Mouse (Mus musculus): ENCODE data around the gene Supt6. TPM values are rescaled to one million over a fixed set of nuclear protein-coding genes. Genes with fewer than 3 reads are reported as not detected.
A peak's percentile ranks its signal among the peaks of the same experiment; 100 is the strongest.

The Supt6 gene
- polyA plus RNA-seq, 1 experiment from 2014 or later: 22.9 TPM

DNA sequence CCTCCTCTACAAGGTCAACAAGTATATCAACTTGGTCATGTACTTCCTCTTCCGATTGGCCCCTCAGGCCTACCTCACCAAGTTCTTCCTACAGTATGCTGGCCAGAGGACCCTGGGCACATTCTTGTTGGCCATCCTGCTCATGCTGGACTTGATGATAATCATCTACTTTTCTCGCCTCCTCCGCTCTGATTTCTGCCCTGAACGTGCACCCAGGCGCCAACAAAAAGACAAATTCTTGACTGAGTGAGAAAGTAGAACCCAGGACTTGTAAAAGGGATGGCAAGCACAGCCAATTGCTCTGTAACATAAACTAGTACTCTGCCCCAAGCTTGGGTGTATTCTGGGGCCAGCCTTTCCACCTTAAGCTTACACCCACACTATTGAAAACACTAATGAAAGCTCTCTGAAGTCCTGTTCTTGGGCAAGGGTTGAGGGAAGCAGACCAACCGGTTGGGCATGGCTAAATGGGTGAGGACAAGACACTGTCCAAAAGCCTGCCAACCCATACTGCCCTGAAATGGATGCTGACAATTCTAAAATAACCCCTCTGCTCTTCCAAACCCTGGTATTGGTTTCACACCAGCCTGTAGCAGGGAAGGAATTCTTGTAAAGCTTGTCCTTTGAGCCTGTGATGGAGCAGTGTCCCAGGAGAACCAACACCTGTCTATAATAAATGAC lies 65.6 kb downstream of the Supt6 start:
- Histone ChIP-seq H3K27me3 (replicated peaks) (no peaks in the 10 kb centered on the region), H3K4me1 (peaks cover 73% of the 10 kb centered on the region), H3K4me2 (peak overlapping the region; percentile 79; the same call in 1 of the 2 replicates), H3K9ac (replicated peaks) (0 out of 2 replicates have a peak overlapping the region, but pooled peaks have one; percentile 20), H3K27ac (replicated peaks) (no peak overlapping the region), H3K9me3 (replicated peaks) (no peaks in the 10 kb centered on the region), H3K36me3 (peaks cover 24% of the 10 kb centered on the region), H3K4me3 (replicated peaks) (no peak overlapping the region)
- no peak for ATAC-seq (ENCODE audit: low FRiP score)
- 74% methylated on average over 6 of the region's 6 CpGs for WGBS

GRCm38 (mm10) chr11:78179438-78179999 lies 66.3 kb downstream of the Supt6 start:
- Histone ChIP-seq H3K27ac (replicated peaks) (peak overlapping the region; percentile 90; the same call in 1 of the 2 replicates), H3K9ac (replicated peaks) (peak overlapping the region; percentile 53; the same call in 1 of the 2 replicates), H3K36me3 (peaks cover 24% of the 10 kb centered on the region), H3K4me1 (peaks cover 73% of the 10 kb centered on the region), H3K4me2 (peak overlapping the region; percentile 79), H3K4me3 (replicated peaks) (peak overlapping the region; percentile 62), H3K27me3 (replicated peaks) (no peaks in the 10 kb centered on the region), H3K9me3 (replicated peaks) (no peaks in the 10 kb centered on the region)
- ATAC-seq (ENCODE audit: low FRiP score): no peak
- whole genome bisulfite sequencing: 27% methylated on average over 8 of the region's 8 CpGs

DNA sequence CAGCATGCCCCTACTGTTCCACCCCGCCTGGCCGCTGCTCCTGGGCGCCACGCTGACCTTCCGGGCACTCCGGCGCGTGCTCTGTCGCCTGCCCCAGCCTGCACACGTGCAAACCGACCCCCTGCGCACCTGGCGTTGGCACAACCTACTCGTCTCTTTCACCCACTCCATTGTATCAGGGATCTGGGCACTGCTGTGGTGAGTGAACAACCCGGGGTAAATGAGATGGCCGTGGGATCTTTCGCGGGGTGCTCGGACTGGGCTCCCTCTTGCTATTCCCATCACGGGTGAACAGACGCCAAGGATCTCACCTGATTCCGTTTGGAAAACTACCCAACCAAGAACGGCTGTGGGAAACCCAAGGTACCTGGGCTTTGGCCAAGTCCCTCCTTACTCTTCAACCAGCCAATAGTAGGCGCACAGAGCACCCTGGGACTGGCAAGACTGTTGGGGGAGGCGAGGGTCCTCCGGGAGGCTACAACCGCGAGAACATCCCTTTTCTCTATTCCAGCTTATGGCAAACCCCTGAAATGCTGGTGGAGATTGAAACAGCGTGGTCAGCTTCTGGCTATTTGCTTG lies 66.8 kb downstream of the Supt6 start:
- no peaks in the 10 kb centered on the region for H3K9me3 ChIP-seq (replicated peaks)
- peak overlapping the region; percentile 90 for H3K27ac ChIP-seq (replicated peaks)
- no peaks in the 10 kb centered on the region for H3K27me3 ChIP-seq (replicated peaks)
- H3K9ac ChIP-seq (replicated peaks): peak overlapping the region; percentile 53
- ATAC-seq (ENCODE audit: low FRiP score): no peak
- H3K4me3 ChIP-seq (replicated peaks): peak overlapping the region; percentile 62
- WGBS: 2% methylated on average over 29 of the region's 29 CpGs
- peaks cover 24% of the 10 kb centered on the region for H3K36me3 ChIP-seq
- peak overlapping the region; percentile 79 for H3K4me2 ChIP-seq
- peaks cover 70% of the 10 kb centered on the region for H3K4me1 ChIP-seq

DNA sequence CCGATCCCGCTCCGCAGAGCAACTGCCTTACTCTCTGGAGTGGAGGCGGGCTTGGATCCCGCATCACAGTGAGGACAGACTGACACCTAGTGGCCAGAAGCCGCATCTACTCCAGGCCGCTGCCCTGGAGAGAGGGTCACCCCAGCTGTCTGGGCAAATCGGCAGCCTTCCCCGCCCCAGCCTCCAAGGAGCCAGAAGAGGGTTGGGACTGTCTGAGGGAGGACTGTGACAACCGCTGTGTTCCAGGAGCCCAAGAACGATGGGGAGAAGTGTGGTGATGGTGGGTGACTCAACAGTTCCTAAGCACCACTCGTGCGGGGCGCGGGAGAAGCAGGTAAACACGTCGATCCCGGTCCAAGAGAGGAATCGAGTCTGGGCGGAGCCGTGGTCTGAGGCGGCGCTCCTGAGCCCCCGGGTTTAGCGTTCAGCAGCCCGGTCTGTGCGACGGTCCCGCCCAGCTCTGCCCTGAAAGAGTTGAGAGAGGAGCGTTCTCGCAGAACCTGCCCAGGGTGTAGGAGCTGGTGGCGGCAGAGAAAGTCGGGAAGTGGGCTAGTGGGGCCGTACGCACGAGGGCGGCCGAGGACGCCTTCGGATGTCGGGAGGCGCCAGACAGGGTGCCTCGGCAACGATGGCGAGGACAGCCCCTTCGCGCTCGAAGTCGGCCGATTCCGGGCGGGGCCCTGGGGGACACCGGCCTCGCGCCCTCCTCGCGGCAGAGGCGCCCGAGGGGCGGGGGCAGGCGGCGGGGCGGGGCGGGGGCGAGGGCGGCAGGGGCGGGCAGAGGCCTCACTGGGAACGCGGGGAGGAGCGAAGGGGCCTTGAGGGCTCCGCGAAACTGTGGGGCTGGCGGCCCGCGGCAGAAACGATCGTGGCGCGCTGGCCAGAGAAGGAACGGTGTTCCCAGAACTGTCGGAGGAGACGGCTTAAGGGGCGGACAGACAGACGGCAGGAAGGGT lies 67.6 kb downstream of the Supt6 start:
- Histone ChIP-seq H3K9ac (replicated peaks) (peak overlapping the region; percentile 53), H3K4me3 (replicated peaks) (peak overlapping the region; percentile 62), H3K27ac (replicated peaks) (peak overlapping the region; percentile 90), H3K9me3 (replicated peaks) (no peaks in the 10 kb centered on the region), H3K36me3 (peaks cover 24% of the 10 kb centered on the region), H3K27me3 (replicated peaks) (no peaks in the 10 kb centered on the region), H3K4me2 (peak overlapping the region; percentile 79), H3K4me1 (peaks cover 68% of the 10 kb centered on the region)
- under 1% methylated on average over 75 of the region's 84 CpGs for WGBS
- peak; percentile 82 for ATAC-seq (ENCODE audit: low FRiP score)

DNA sequence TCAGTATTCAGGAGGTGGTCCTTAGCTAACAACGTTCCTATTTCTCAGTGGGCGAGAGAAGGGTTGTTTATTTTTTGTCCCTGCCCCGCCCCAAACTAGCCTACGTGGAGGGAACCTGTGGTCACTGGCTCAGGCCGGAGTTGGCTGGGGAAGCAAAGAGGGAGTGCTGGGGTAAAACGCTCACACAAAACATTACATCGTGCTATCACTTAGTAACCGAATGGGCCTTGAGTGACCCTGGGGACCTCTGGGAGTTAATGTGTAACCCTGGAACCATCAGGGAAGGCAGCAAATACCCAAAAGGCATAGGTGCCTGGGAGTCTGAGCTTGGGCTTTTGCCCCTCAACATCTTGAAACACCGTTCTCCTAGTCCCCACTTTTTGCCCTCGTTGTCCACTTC lies 68.3 kb downstream of the Supt6 start:
- Histone ChIP-seq H3K27me3 (replicated peaks) (no peaks in the 10 kb centered on the region), H3K4me2 (peak overlapping the region; percentile 79), H3K4me3 (replicated peaks) (peak overlapping the region; percentile 62), H3K36me3 (peaks cover 24% of the 10 kb centered on the region), H3K9ac (replicated peaks) (peak overlapping the region; percentile 53), H3K4me1 (peaks cover 67% of the 10 kb centered on the region), H3K9me3 (replicated peaks) (no peaks in the 10 kb centered on the region), H3K27ac (replicated peaks) (peak overlapping the region; percentile 90)
- ATAC-seq (ENCODE audit: low FRiP score): no peak
- WGBS: 3% methylated on average over 10 of the region's 10 CpGs

GRCm38 (mm10) chr11:78176905-78177331 lies 68.9 kb downstream of the Supt6 start:
- H3K9ac ChIP-seq (replicated peaks): peak overlapping the region; percentile 45
- peak overlapping the region; percentile 81 for H3K27ac ChIP-seq (replicated peaks)
- H3K4me2 ChIP-seq: peak overlapping the region; percentile 79
- peak overlapping the region; percentile 62 for H3K4me3 ChIP-seq (replicated peaks)
- H3K4me1 ChIP-seq: peaks cover 61% of the 10 kb centered on the region
- no peak for ATAC-seq (ENCODE audit: low FRiP score)
- H3K36me3 ChIP-seq: peaks cover 24% of the 10 kb centered on the region
- H3K27me3 ChIP-seq (replicated peaks): no peaks in the 10 kb centered on the region
- WGBS: under 1% methylated on average over 23 of the region's 23 CpGs
- H3K9me3 ChIP-seq (replicated peaks): no peaks in the 10 kb centered on the region

GRCm38 (mm10) chr11:78176402-78176862 lies 69.4 kb downstream of the Supt6 start, which contains the start of the genes Nek8 and Tlcd1:
Gene Nek8, minus strand, starts transcription at chr11:78176675.
Gene Tlcd1, plus strand, starts transcription at chr11:78176711.
- Histone ChIP-seq H3K27ac (replicated peaks) (peak within 1 kb of the TSS; percentile 90), H3K36me3 (peaks cover 21% of the 10 kb centered on the region), H3K4me1 (peaks cover 57% of the 10 kb centered on the region), H3K4me2 (peak within 1 kb of the TSS; percentile 79), H3K4me3 (replicated peaks) (peak within 1 kb of the TSS; percentile 62), H3K9ac (replicated peaks) (peak within 1 kb of the TSS; percentile 53), H3K9me3 (replicated peaks) (no peaks in the 10 kb centered on the region), H3K27me3 (replicated peaks) (no peaks in the 10 kb centered on the region)
- ATAC-seq (ENCODE audit: low FRiP score): peak; percentile 40; the same call in 1 of the 2 replicates
- WGBS: under 1% methylated on average over 32 of the region's 32 CpGs

- Histone ChIP-seq H3K4me2 (peak overlapping the region; percentile 79), H3K36me3 (peaks cover 17% of the 10 kb centered on the region), H3K4me3 (replicated peaks) (peak overlapping the region; percentile 62), H3K9ac (replicated peaks) (peak overlapping the region; percentile 45; the same call in 1 of the 2 replicates), H3K4me1 (peaks cover 52% of the 10 kb centered on the region), H3K27ac (replicated peaks) (peak overlapping the region; percentile 81), H3K9me3 (replicated peaks) (no peaks in the 10 kb centered on the region), H3K27me3 (replicated peaks) (no peaks in the 10 kb centered on the region)
- WGBS: 4% methylated on average over 9 of the region's 10 CpGs
- ATAC-seq (ENCODE audit: low FRiP score): no peak
Observed at GRCm38 (mm10) chr11:78175771-78176401, 69.9 kb downstream of the Supt6 start.

DNA sequence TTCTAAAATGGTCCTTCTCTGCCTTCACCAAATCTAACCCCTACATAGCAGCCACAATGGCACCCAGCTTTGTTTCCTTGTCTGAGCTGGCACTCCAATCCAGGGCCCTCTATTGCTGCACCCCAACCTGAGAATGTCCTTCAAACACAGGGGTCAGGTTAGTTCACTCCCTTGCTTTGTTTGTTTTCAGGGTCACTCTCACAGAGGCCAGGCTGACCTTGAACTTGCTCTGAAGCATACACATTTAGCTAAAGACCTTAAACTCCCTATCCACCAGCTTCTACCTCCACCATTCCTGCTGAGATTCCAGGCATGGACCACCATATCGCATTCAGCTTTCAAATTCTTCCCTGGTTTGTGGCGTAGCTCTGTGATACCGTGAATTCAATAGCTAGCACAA lies 71.3 kb downstream of the Supt6 start:
- no peak overlapping the region for H3K9ac ChIP-seq (replicated peaks)
- no peak overlapping the region for H3K27ac ChIP-seq (replicated peaks)
- H3K9me3 ChIP-seq (replicated peaks): no peaks in the 10 kb centered on the region
- H3K27me3 ChIP-seq (replicated peaks): no peaks in the 10 kb centered on the region
- no peak overlapping the region for H3K4me3 ChIP-seq (replicated peaks)
- 92% methylated on average over 3 of the region's 3 CpGs for WGBS
- peaks cover 4% of the 10 kb centered on the region; the same call in 1 of the 2 replicates for H3K36me3 ChIP-seq
- H3K4me2 ChIP-seq: no peak overlapping the region
- no peak for ATAC-seq (ENCODE audit: low FRiP score)
- H3K4me1 ChIP-seq: peaks cover 38% of the 10 kb centered on the region

DNA sequence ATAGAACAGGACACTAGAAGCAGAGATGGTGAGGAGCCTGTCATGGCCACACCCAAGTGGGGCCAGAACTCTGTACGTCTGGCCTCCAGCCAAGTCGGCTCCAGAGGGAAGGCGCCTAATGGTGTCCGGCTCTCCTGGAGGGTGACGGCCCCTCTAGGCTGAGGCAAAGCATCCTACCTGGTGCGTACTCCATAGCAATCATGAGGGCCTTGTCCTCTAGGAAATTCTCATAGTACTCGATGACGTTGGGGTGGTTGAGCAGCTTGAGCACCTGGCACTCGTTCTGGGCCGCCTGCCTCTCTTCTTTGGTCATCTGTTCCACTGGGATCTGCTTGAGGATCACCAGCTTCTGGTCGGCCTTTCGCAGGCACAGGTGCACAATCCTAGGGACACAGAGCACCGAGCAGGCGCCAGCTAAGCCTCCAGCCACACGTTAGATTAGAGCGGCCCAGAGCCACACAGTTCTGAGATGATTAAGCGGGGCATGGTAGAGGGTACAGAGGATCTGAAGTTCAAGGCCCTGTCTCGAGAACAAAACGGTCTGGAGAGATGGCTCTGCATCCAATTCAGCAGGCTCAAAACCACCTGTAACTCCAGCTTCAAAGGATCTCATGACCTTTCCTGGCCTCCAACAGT lies 72.9 kb downstream of the Supt6 start:
- H3K9me3 ChIP-seq (replicated peaks): no peaks in the 10 kb centered on the region
- no peaks in the 10 kb centered on the region for H3K27me3 ChIP-seq (replicated peaks)
- H3K4me2 ChIP-seq: no peak overlapping the region
- ATAC-seq (ENCODE audit: low FRiP score): no peak
- H3K27ac ChIP-seq (replicated peaks): no peak overlapping the region
- H3K36me3 ChIP-seq: no peaks in the 10 kb centered on the region
- peaks cover 22% of the 10 kb centered on the region for H3K4me1 ChIP-seq
- H3K9ac ChIP-seq (replicated peaks): no peak overlapping the region
- H3K4me3 ChIP-seq (replicated peaks): no peak overlapping the region
- WGBS: 89% methylated on average over 19 of the region's 19 CpGs
